Mouse (Mus musculus) urinary bladder, postnatal 14 days (tissue): ENCODE measurements around the gene Gnptab.

ENCODE experiments used
- DNase-seq: peaks from one replicate; pipeline ENCODE4 v3.0.0; 2021; ENCODE audit warnings: low spot score

The Gnptab gene

GRCm38 (mm10) chr10:88377666-88378065 is 1.3 kb upstream of the Gnptab start:
- DNase-seq, result no peak

- DNase-seq, result peak; percentile 26
Measured at GRCm38 (mm10) chr10:88380002-88380401, 1.1 kb downstream of the Gnptab start.

- no peak for DNase-seq
Measured at GRCm38 (mm10) chr10:88380430-88381060, 1.6 kb downstream of the Gnptab start.

GRCm38 (mm10) chr10:88381286-88381685 is 2.4 kb downstream of the Gnptab start:
- DNase-seq, result no peak

- no peak for DNase-seq
Measured at GRCm38 (mm10) chr10:88382009-88382408, 3.1 kb downstream of the Gnptab start.

- DNase-seq, result no peak
Measured at GRCm38 (mm10) chr10:88383479-88383878, 4.5 kb downstream of the Gnptab start.

GRCm38 (mm10) chr10:88384081-88384480 is 5.1 kb downstream of the Gnptab start:
- DNase-seq, result no peak

- DNase-seq, result no peak
Measured at GRCm38 (mm10) chr10:88385290-88385689, 6.4 kb downstream of the Gnptab start.

GRCm38 (mm10) chr10:88385758-88386157 is 6.8 kb downstream of the Gnptab start:
- no peak for DNase-seq

- DNase-seq, result no peak
Measured at GRCm38 (mm10) chr10:88386251-88386650, 7.3 kb downstream of the Gnptab start.

- no peak for DNase-seq
Measured at GRCm38 (mm10) chr10:88389576-88389975, 10.6 kb downstream of the Gnptab start.

- DNase-seq, result no peak
Measured at GRCm38 (mm10) chr10:88390096-88390790, 11.3 kb downstream of the Gnptab start.

GRCm38 (mm10) chr10:88391495-88391894 is 12.6 kb downstream of the Gnptab start:
- no peak for DNase-seq

- no peak for DNase-seq
Measured at GRCm38 (mm10) chr10:88392181-88392847, 13.4 kb downstream of the Gnptab start.

GRCm38 (mm10) chr10:88398668-88399243 is 19.8 kb downstream of the Gnptab start:
- DNase-seq, result no peak

- DNase-seq, result no peak
Measured at GRCm38 (mm10) chr10:88399271-88399670, 20.3 kb downstream of the Gnptab start.

- DNase-seq, result no peak
Measured at GRCm38 (mm10) chr10:88403021-88403420, 24.1 kb downstream of the Gnptab start.

- no peak for DNase-seq
Measured at GRCm38 (mm10) chr10:88404220-88404619, 25.3 kb downstream of the Gnptab start.

GRCm38 (mm10) chr10:88405812-88406211 is 26.9 kb downstream of the Gnptab start:
- no peak for DNase-seq

GRCm38 (mm10) chr10:88407875-88408631 is 29.1 kb downstream of the Gnptab start:
- DNase-seq, result peak; percentile 7

- DNase-seq, result no peak
Measured at GRCm38 (mm10) chr10:88409751-88410150, 30.8 kb downstream of the Gnptab start.
